Mouse (Mus musculus) c-Kit-positive CD71-negative TER-119-negative erythroid progenitor cells, embryonic 14.5 days (primary cell): ENCODE results near the gene Prune2.
A peak's percentile ranks its signal among the peaks of the same experiment; 100 is the strongest.

ENCODE experiments used
- DNase-seq: peaks from one replicate; pipeline ENCODE4 v3.0.0-alpha.2; 2013; ENCODE audit warnings: low read depth

Prune2 gene

GRCm38 (mm10) chr19:17199059-17199458 is 243.1 kb downstream of the Prune2 start:
- DNase-seq = no peak

GRCm38 (mm10) chr19:17207141-17207540 is 251.2 kb downstream of the Prune2 start:
- no peak for DNase-seq

- DNase-seq = no peak
Observed at GRCm38 (mm10) chr19:17210541-17210940, 254.6 kb downstream of the Prune2 start.

GRCm38 (mm10) chr19:17214896-17215520 is 259.1 kb downstream of the Prune2 start:
- no peak for DNase-seq

- DNase-seq = no peak
Observed at GRCm38 (mm10) chr19:17218195-17218594, 262.3 kb downstream of the Prune2 start.

- peak; percentile 24 for DNase-seq
Observed at GRCm38 (mm10) chr19:17223801-17224200, 267.9 kb downstream of the Prune2 start.

GRCm38 (mm10) chr19:17225570-17226083 is 269.7 kb downstream of the Prune2 start:
- DNase-seq = no peak

GRCm38 (mm10) chr19:17226096-17226495 is 270.2 kb downstream of the Prune2 start:
- DNase-seq = no peak

GRCm38 (mm10) chr19:17230013-17230412 is 274.1 kb downstream of the Prune2 start:
- DNase-seq = no peak

- no peak for DNase-seq
Observed at GRCm38 (mm10) chr19:17238471-17238870, 282.6 kb downstream of the Prune2 start.

- DNase-seq = no peak
Observed at GRCm38 (mm10) chr19:17240170-17241077, 284.5 kb downstream of the Prune2 start.

- DNase-seq = no peak
Observed at GRCm38 (mm10) chr19:17241206-17241605, 285.3 kb downstream of the Prune2 start.

- no peak for DNase-seq
Observed at GRCm38 (mm10) chr19:17242962-17243361, 287.0 kb downstream of the Prune2 start.

GRCm38 (mm10) chr19:17244544-17244943 is 288.6 kb downstream of the Prune2 start:
- no peak for DNase-seq

GRCm38 (mm10) chr19:17247352-17247925 is 291.5 kb downstream of the Prune2 start:
- DNase-seq = no peak

- no peak for DNase-seq
Observed at GRCm38 (mm10) chr19:17249691-17250090, 293.8 kb downstream of the Prune2 start.

- no peak for DNase-seq
Observed at GRCm38 (mm10) chr19:17250801-17251200, 294.9 kb downstream of the Prune2 start.

- no peak for DNase-seq
Observed at GRCm38 (mm10) chr19:17251453-17251852, 295.5 kb downstream of the Prune2 start.

GRCm38 (mm10) chr19:17252845-17253244 is 296.9 kb downstream of the Prune2 start:
- DNase-seq = no peak

- DNase-seq = no peak
Observed at GRCm38 (mm10) chr19:17255511-17255910, 299.6 kb downstream of the Prune2 start.

GRCm38 (mm10) chr19:17256388-17256787 is 300.5 kb downstream of the Prune2 start:
- DNase-seq = peak; percentile 64

- peak; percentile 17 for DNase-seq
Observed at GRCm38 (mm10) chr19:17256867-17257266, 300.9 kb downstream of the Prune2 start.

GRCm38 (mm10) chr19:17263181-17263580 is 307.3 kb downstream of the Prune2 start:
- no peak for DNase-seq
